Mouse (Mus musculus) midbrain, embryonic 12.5 days (tissue): ENCODE data around the gene Svs3b. TPM values are rescaled to one million over a fixed set of nuclear protein-coding genes. Genes with fewer than 3 reads are reported as not detected.
"Not testable (repeated sequence)": the region's sequence is repeated elsewhere in the genome, so short reads cannot be mapped to it uniquely, and the experiment has no call there.

Experiments
- ATAC-seq: fragments of 200-750 bp; cut with Nextera tagmentation; 2 replicates; pipeline ENCODE4 v1.8.0; 2017; ENCODE audit warnings: low read depth, moderate TSS enrichment, moderate library complexity; ENCODE audit not compliant: low FRiP score
- H3K27ac ChIP-seq: fragments of 300-500 bp; sonication (generic); replicated peaks from 2 replicates; pipeline ENCODE4 v1.5.1; 2016; ENCODE audit warnings: mild to moderate bottlenecking
- H3K27me3 ChIP-seq: fragments of 300-500 bp; sonication (generic); 2 replicates; pipeline ENCODE4 v1.6.1; 2016; ENCODE audit warnings: mild to moderate bottlenecking
- H3K36me3 ChIP-seq: fragments of 300-500 bp; sonication (generic); 2 replicates; pipeline ENCODE4 v1.6.1; 2016
- H3K4me1 ChIP-seq: fragments of 300-500 bp; sonication (generic); 2 replicates; pipeline ENCODE4 v1.6.1; 2016
- H3K4me2 ChIP-seq: fragments of 300-500 bp; sonication (generic); replicated peaks from 2 replicates; pipeline ENCODE4 v1.6.1; 2016; ENCODE audit warnings: mild to moderate bottlenecking, moderate library complexity
- H3K4me3 ChIP-seq: fragments of 300-500 bp; sonication (generic); 2 replicates; pipeline ENCODE4 v1.5.1; 2016; ENCODE audit warnings: mild to moderate bottlenecking
- H3K9ac ChIP-seq: fragments of 300-500 bp; sonication (generic); replicated peaks from 2 replicates; pipeline ENCODE4 v1.6.1; 2016; ENCODE audit warnings: mild to moderate bottlenecking, moderate library complexity
- H3K9me3 ChIP-seq: fragments of 300-500 bp; sonication (generic); 2 replicates; pipeline ENCODE4 v1.6.1; 2016; ENCODE audit warnings: mild to moderate bottlenecking
- WGBS: fragments of 180-500 bp; shearing (Covaris S2); methylation state at CpG from one replicate; pipeline ENCODE4 v1.1.7; 2016; 5-methylcytosine and 5-hydroxymethylcytosine counted together
- polyA plus RNA-seq: library from polyadenylated mRNA; unstranded; fragments of >200 nt; fragmentation: Nextera tagmentation; extraction: Ambion mirVana; gene quantifications from 2 replicates; pipeline ENCODE4 v1.2.1, GENCODE M21; 2016

The Svs3b gene
- polyA plus RNA-seq: not detected in 2 replicates

DNA sequence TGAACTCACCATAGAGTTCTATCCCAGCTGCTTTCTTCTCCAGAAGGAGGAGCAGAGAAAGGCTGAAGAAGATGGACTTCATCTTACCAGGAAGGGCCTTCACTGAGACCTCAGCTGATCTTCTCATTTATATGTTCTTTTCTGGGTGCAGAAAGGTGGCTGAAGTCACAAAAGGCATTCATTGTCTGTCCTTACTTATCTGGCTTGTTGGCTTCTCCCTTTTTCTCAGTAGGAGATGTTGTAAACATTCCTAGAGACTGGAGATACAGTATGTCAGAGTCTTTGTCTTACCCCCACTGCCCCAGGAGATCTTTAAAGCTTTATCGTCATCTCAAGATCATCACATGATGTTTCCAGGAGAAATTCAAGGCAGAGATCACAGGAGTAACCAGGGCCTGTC, at the start of gene Svs3b:
Gene Svs3b, minus strand, starts transcription at position 101 of the 400 bp plus-strand sequence.
- not testable (repeated sequence) for H3K4me2 ChIP-seq, H3K27ac ChIP-seq, H3K9ac ChIP-seq, H3K4me1 ChIP-seq, ATAC-seq, H3K9me3 ChIP-seq, H3K4me3 ChIP-seq, H3K27me3 ChIP-seq, H3K36me3 ChIP-seq
- 84% methylated on average over 1 of the region's 1 CpGs for WGBS

DNA sequence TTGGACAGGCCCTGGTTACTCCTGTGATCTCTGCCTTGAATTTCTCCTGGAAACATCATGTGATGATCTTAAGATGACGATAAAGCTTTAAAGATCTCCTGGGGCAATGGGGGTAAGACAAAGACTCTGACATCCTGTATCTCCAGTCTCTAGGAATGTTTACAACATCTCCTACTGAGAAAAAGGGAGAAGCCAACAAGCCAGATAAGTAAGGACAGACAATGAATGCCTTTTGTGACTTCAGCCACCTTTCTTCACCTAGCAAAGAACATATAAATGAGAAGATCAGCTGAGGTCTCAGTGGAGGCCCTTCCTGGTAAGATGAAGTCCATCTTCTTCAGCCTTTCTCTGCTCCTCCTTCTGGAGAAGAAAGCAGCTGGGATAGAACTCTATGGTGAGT, 32.5 kb upstream of the Svs3b start, which contains the start of gene Svs3a:
Gene Svs3a, plus strand, starts transcription at position 301 of the 400 bp plus-strand sequence.
- H3K4me1 ChIP-seq, H3K27ac ChIP-seq, H3K4me3 ChIP-seq, H3K27me3 ChIP-seq, H3K36me3 ChIP-seq, ATAC-seq, H3K9me3 ChIP-seq, H3K9ac ChIP-seq, H3K4me2 ChIP-seq: not testable (repeated sequence)
- WGBS: 89% methylated on average over 1 of the region's 1 CpGs

DNA sequence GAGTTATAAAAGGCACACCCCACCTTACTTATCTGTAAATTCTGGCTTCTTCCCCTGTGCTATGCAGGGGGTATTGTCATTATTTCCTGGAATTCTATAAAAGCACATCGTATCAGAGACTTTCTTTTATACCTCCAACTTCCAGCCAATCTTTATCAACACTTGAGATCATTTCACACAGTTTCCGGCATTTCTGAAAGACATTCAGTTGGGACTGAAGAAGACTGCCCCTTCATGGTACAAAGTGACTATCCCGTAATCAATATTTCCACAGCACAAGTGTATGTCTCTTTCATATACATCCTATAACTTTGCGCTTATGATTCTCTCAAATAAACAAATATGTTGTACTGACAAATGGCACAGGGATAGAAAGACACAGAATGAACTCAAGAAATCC, 21.9 kb upstream of the Svs3b start, which contains the start of gene Svs4:
Gene Svs4, minus strand, starts transcription at position 101 of the 400 bp plus-strand sequence.
- Histone ChIP-seq H3K4me3 (no peak within 1 kb of the TSS), H3K4me1 (no peaks in the 10 kb centered on the region), H3K4me2 (no peak within 1 kb of the TSS), H3K9me3 (no peaks in the 10 kb centered on the region), H3K27ac (no peak within 1 kb of the TSS), H3K36me3 (no peaks in the 10 kb centered on the region), H3K27me3 (no peaks in the 10 kb centered on the region), H3K9ac (no peak within 1 kb of the TSS)
- no peak for ATAC-seq
- 96% methylated on average over 4 of the region's 4 CpGs for WGBS

DNA sequence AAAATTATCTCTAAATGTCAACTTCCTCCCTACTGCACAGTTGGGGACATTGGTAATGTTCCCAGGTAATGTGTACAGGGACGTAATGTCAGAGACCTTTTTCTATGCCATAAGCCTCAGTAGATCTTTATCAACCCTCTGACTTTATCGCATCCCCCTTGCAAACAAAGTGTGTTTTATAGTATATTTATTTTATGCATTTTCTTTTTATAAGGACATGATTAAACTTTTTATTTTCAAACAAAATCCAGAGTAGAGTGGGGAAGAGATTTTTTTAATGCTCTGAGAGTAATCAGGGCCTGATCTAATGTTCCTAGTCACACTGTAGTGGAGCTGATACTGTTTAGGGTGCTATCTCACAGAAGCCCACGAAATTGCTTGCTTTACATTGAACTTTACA, 18.1 kb downstream of the Svs3b start, which contains the start of gene Svs2:
Gene Svs2, minus strand, starts transcription at position 101 of the 400 bp plus-strand sequence.
- no peak for ATAC-seq
- H3K27me3 ChIP-seq: no peaks in the 10 kb centered on the region
- H3K36me3 ChIP-seq: no peaks in the 10 kb centered on the region
- no peaks in the 10 kb centered on the region for H3K9me3 ChIP-seq
- no peaks in the 10 kb centered on the region for H3K4me1 ChIP-seq
- no peak within 1 kb of the TSS for H3K4me3 ChIP-seq
- H3K27ac ChIP-seq: no peak within 1 kb of the TSS
- H3K4me2 ChIP-seq: no peak within 1 kb of the TSS
- no peak within 1 kb of the TSS for H3K9ac ChIP-seq
- 88% methylated on average over 3 of the region's 3 CpGs for WGBS

DNA sequence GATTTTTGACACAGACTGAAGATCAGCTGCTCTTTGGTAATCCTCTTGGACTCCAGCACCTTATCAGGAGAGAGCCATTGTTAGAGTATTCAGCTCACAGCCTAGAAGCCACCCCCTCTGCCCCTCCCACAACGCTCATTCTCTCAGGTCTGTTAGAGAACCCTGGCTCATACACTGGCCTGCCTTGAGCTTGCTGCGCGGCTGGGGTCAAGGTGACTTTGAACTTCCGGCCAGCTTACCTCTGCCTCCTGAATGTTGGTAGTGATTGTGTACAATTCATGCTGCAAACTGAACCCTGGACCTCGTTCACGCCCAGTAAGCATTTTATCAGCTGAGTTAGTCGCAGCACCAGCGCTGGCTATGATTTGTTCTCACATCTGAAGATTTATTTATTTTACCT, 23.8 kb downstream of the Svs3b start:
- WGBS: 93% methylated on average over 8 of the region's 8 CpGs
- Histone ChIP-seq H3K4me2 (no peak overlapping the region), H3K4me1 (no peaks in the 10 kb centered on the region), H3K9ac (no peak overlapping the region), H3K27ac (no peak overlapping the region), H3K27me3 (no peaks in the 10 kb centered on the region), H3K9me3 (no peaks in the 10 kb centered on the region), H3K4me3 (no peak overlapping the region), H3K36me3 (no peaks in the 10 kb centered on the region)
- ATAC-seq: no peak

DNA sequence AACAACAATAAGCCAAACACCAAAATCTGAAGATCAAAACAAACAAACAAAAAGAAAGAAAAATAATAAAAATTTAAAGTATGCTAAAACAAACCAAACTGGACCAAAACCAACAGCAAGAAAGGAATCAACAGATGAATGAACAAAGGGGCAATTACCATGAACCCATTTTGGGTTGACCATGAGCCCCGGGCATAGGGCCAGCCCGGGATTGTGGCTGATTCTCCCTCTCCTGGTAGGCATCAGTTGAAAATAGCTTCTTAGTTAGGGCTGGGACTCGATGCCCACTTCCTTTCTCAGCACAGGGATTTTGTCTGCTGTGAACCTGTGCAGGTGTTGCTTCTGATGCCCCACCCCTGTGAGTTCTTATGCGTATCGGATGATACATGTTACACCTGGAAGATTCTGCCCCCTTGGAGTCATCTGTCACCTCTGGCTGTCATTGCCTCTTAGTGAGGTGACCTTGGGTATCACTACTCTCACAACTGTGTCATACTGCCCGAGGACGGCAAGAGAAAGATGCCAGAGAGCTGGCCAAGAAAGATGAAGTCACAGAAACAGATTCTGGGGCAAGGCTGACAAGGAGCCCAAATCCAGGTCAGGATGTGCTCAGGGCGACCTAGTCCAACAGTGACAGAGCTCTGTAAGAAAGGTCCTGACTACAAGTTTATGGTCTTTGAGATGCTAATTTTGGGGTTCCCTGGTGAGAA, 27.9 kb downstream of the Svs3b start:
- no peaks in the 10 kb centered on the region for H3K9me3 ChIP-seq
- ATAC-seq: no peak
- no peaks in the 10 kb centered on the region for H3K36me3 ChIP-seq
- WGBS: 88% methylated on average over 8 of the region's 8 CpGs
- no peaks in the 10 kb centered on the region for H3K27me3 ChIP-seq
- no peaks in the 10 kb centered on the region for H3K4me1 ChIP-seq
- no peak overlapping the region for H3K4me3 ChIP-seq
- H3K27ac ChIP-seq: no peak overlapping the region
- H3K9ac ChIP-seq: no peak overlapping the region
- H3K4me2 ChIP-seq: no peak overlapping the region

DNA sequence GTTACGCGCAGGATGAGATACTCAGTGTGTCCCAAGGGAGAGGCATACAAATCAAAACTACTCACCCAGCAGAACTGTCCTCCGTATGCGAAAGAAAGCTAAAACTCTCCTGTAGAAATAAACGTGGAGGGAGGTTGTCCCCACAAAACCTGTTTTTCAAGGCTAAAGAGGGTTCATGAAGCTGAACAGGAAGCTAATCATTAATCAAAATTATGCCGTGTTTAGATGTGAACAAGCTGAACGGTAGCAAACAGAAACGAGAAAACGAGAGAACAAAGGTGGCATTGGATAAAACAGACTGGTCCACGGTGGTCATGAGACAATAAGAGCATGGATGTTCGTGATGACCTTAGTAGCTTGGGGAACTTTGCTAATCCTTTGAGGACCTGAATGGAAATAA, 34.9 kb downstream of the Svs3b start, which contains the start of gene Wfdc15b:
Gene Wfdc15b, minus strand, starts transcription at position 139 of the 400 bp plus-strand sequence.
- WGBS: 83% methylated on average over 11 of the region's 11 CpGs

DNA sequence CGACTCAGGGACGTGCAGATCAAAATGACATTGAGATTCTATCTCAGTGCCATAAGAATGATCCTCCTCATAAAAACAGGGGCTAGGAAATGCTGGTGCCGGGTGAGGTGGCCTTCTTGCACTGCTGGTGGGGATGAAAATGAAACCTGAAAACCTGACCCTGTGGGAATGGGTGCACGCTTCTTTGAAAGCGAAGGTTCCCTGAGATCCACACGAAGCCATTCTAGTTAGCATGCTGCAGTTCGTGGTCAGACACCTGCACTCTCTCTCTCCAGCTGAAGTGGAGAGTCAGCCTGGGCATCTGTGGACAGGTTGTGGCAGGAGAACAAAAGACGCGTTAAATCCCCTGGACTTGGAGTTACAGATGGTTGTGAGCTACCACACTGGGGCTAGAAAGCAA, 37.1 kb downstream of the Svs3b start:
- no peak overlapping the region for H3K4me2 ChIP-seq
- ATAC-seq: no peak
- WGBS: 83% methylated on average over 9 of the region's 9 CpGs
- no peaks in the 10 kb centered on the region for H3K4me1 ChIP-seq
- H3K9me3 ChIP-seq: no peaks in the 10 kb centered on the region
- H3K27me3 ChIP-seq: no peaks in the 10 kb centered on the region
- no peaks in the 10 kb centered on the region for H3K36me3 ChIP-seq
- no peak overlapping the region for H3K9ac ChIP-seq
- H3K4me3 ChIP-seq: no peak overlapping the region
- H3K27ac ChIP-seq: no peak overlapping the region

More for the DNA sequence above, 34.9 kb downstream of the Svs3b start, which contains the start of gene Wfdc15b:
- Histone ChIP-seq H3K27me3 (no peaks in the 10 kb centered on the region), H3K4me1 (no peaks in the 10 kb centered on the region), H3K9ac (no peak within 1 kb of the TSS), H3K36me3 (no peaks in the 10 kb centered on the region), H3K4me2 (no peak within 1 kb of the TSS), H3K9me3 (no peaks in the 10 kb centered on the region), H3K4me3 (no peak within 1 kb of the TSS), H3K27ac (no peak within 1 kb of the TSS)
- ATAC-seq: no peak

DNA sequence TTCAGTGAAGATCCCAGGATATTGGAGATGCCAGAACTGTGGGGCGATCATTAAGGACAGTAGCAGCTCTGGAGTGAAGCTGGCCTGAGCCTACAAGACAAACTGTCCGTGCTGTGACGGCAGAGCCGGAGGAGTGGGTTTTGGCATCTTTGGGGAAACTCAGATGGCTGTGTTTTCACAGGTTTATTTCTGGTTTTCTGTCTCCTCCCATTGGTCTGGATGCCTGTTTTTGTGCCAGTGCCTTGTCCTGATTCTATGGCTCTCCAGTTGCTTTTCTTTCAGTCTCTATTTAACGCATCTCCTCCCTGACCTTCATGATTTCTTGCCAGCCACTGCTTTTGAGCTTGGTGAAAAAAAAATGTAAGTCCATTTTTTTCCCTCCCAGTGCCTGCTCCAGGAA, 43.7 kb downstream of the Svs3b start:
- Histone ChIP-seq H3K36me3 (no peaks in the 10 kb centered on the region), H3K4me1 (no peaks in the 10 kb centered on the region), H3K9me3 (no peaks in the 10 kb centered on the region), H3K27me3 (no peaks in the 10 kb centered on the region), H3K9ac (no peak overlapping the region), H3K27ac (no peak overlapping the region), H3K4me3 (no peak overlapping the region), H3K4me2 (no peak overlapping the region)
- 88% methylated on average over 5 of the region's 5 CpGs for WGBS
- ATAC-seq: no peak

DNA sequence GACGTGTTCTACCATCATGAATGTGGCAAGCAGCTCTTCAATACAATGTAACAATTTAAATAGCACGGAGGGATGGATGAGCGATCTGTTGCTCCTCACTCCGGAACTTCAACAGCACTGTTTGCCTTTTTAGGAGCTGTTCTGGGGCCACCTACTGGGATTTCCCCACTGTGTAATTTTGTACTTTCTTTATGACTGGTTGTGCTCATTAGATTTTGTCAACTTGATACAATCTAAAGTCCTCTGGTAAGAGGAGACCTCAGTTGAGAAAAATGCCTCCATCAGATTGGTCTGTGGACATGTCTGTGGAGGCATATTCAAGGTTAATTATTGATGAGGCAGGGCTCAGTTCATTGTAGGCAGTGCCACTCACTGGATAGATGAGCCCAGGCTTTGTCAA, 45.5 kb downstream of the Svs3b start:
- H3K4me1 ChIP-seq: no peaks in the 10 kb centered on the region
- H3K4me2 ChIP-seq: no peak overlapping the region
- no peaks in the 10 kb centered on the region for H3K27me3 ChIP-seq
- no peak overlapping the region for H3K27ac ChIP-seq
- H3K36me3 ChIP-seq: no peaks in the 10 kb centered on the region
- WGBS: 89% methylated on average over 4 of the region's 4 CpGs
- H3K9ac ChIP-seq: no peak overlapping the region
- no peak for ATAC-seq
- no peaks in the 10 kb centered on the region for H3K9me3 ChIP-seq
- H3K4me3 ChIP-seq: no peak overlapping the region

DNA sequence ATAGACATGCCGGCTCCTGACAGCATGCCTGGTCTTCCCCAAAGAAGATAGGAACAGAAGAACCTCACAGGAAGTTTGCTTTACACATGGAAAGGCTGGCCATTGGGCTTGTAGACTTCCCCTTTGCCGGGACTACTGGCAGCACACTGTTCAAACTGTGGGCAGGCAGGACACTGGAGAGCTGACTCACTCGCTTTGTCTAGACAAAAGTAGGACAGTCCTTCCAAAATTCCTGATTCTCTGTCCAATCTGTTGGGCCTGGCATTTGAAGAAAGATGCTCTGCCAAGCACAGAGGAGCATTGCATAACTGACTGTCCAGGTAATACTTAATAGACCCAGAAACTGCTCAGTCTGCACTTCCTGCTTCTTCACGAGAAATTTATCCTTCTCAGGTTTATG, 49.8 kb downstream of the Svs3b start:
- Histone ChIP-seq H3K4me1 (no peaks in the 10 kb centered on the region), H3K4me2 (no peak overlapping the region), H3K27ac (no peak overlapping the region), H3K27me3 (no peaks in the 10 kb centered on the region), H3K36me3 (no peaks in the 10 kb centered on the region), H3K4me3 (no peak overlapping the region), H3K9me3 (no peaks in the 10 kb centered on the region), H3K9ac (no peak overlapping the region)
- ATAC-seq: no peak
- WGBS: 80% methylated on average over 4 of the region's 4 CpGs

DNA sequence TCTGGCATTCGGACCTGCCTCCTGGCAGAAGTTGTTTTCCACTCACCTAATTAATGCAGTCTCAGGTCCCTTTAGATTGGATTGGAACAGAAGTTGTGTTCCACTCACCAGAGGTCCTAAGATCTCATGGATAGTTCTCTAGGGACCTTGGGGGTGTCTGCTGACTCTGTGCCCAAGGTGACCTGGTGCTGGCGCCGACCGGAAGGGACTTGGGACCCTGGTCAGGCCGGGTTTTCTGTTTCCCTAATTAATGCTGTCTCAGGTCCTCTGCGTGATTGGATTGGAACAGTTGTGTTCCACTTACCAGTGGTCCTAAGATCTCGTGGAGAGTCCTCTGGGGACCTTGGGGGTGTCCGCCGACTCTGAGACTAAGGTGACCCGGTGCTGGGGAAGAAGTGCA, 50.4 kb downstream of the Svs3b start:
- H3K9ac ChIP-seq, H3K4me3 ChIP-seq, H3K36me3 ChIP-seq, H3K27ac ChIP-seq, H3K27me3 ChIP-seq, H3K4me2 ChIP-seq, H3K9me3 ChIP-seq, H3K4me1 ChIP-seq, ATAC-seq: not testable (repeated sequence)
- WGBS: 92% methylated on average over 10 of the region's 10 CpGs
